15 mouse cellular contexts compared by ENCODE assay signal in genomic region chr19:53307219-53307618, GRCm38 (mm10). TPM values are rescaled to one million over a fixed set of nuclear protein-coding genes. Genes with fewer than 3 reads are reported as not detected.
DNase-seq lines count a peak whose midpoint lies in the region; ATAC-seq lines count a peak whose summit lies in the region.
"Had no signal": no experiment of that assay in that cellular context is flagged by ENCODE, and none has a peak within 500 bp of the region (broad histone marks: within the 10 kb centered on the region; RNA-seq: fewer than 3 reads in every experiment).

No protein-coding gene starts in this region.

- no peaks in the 10 kb centered on the region for H3K36me3 ChIP-seq in neural tube, embryonic 12.5 days
- no peaks in the 10 kb centered on the region for H3K36me3 ChIP-seq in midbrain, embryonic 11.5 days (ENCODE audit: control insufficient read depth, insufficient read depth, low read length)
- H3K36me3 ChIP-seq: liver, embryonic 13.5 days had no signal

- 43% methylated on average over 6 of the region's 6 CpGs for WGBS in neural tube, embryonic 12.5 days
- WGBS in midbrain, embryonic 11.5 days: 46% methylated on average over 6 of the region's 6 CpGs

- H3K27me3 ChIP-seq in neural tube, embryonic 12.5 days (replicated peaks): no peaks in the 10 kb centered on the region
- no peaks in the 10 kb centered on the region for H3K27me3 ChIP-seq in midbrain, embryonic 11.5 days (ENCODE audit: control insufficient read depth, insufficient read depth, low read length)

- ATAC-seq in neural tube, embryonic 12.5 days (ENCODE audit: low FRiP score, low read depth): no peak
- ATAC-seq in midbrain, embryonic 11.5 days (ENCODE audit: low FRiP score): no peak

- no peak overlapping the region for H3K27ac ChIP-seq in neural tube, embryonic 12.5 days
- H3K27ac ChIP-seq in midbrain, embryonic 11.5 days (ENCODE audit: low read depth, low read length): peak overlapping the region; percentile 25; the same call in 1 of the 2 replicates
- H3K27ac ChIP-seq: liver, embryonic 13.5 days had no signal

- H3K4me2 ChIP-seq in neural tube, embryonic 12.5 days (replicated peaks): 0 out of 2 replicates have a peak overlapping the region, but pooled peaks have one; percentile 12
- peak overlapping the region; percentile 12 for H3K4me2 ChIP-seq in midbrain, embryonic 11.5 days
- H3K4me2 ChIP-seq: liver, embryonic 13.5 days had no signal

- peaks cover 12% of the 10 kb centered on the region; the same call in 1 of the 2 replicates for H3K4me1 ChIP-seq in neural tube, embryonic 12.5 days
- H3K4me1 ChIP-seq in midbrain, embryonic 11.5 days (ENCODE audit: control insufficient read depth, insufficient read depth, low read length): peaks cover 9% of the 10 kb centered on the region

- H3K4me3 ChIP-seq in neural tube, embryonic 12.5 days: no peak overlapping the region
- no peak overlapping the region for H3K4me3 ChIP-seq in midbrain, embryonic 11.5 days (ENCODE audit: low read depth, low read length)
- H3K4me3 ChIP-seq: liver, embryonic 13.5 days had no signal

- H3K9ac ChIP-seq in neural tube, embryonic 12.5 days: no peak overlapping the region
- H3K9ac ChIP-seq in midbrain, embryonic 11.5 days (ENCODE audit: low read length): 0 out of 2 replicates have a peak overlapping the region, but pooled peaks have one; percentile 20
- H3K9ac ChIP-seq: liver, embryonic 13.5 days had no signal

- H3K9me3 ChIP-seq in neural tube, embryonic 12.5 days: no peaks in the 10 kb centered on the region
- H3K9me3 ChIP-seq in midbrain, embryonic 11.5 days (ENCODE audit: control insufficient read depth, low read length): no peaks in the 10 kb centered on the region
- H3K9me3 ChIP-seq: liver, embryonic 13.5 days had no signal

- peak; percentile 15 for DNase-seq in cerebellum, adult 9-10 months
- no peak for DNase-seq in cerebellum, postnatal 36 days
- no peak for DNase-seq in neural tube, embryonic 10.5 days (ENCODE audit: extremely low spot score, low spot score)
- no peak for DNase-seq in midbrain, embryonic 11.5 days (ENCODE audit: low spot score, missing footprints)
- DNase-seq in B cell, adult 2 months: no peak
- DNase-seq in lung, postnatal 4 days: no peak
- DNase-seq in right cerebral cortex, adult 2 months (ENCODE audit: low spot score in 2 of 2): no peak
- DNase-seq: cerebellum, adult 11 months; heart, adult 18-20 months; heart, postnatal 36 days; kidney, adult 2 months; liver, embryonic 13.5 days; lung, postnatal 14 days; right cerebral cortex, postnatal 25 days had no signal

RNA-seq across cellular contexts. Expression of gene Mxi1, which starts 3.1 kb away (rescaled TPM):
- polyA plus RNA-seq in neural tube, embryonic 12.5 days (2016; fragmentation: Nextera tagmentation; extraction: Ambion mirVana): 67.6 and 74.8 TPM in 2 replicates
- polyA plus RNA-seq in midbrain, embryonic 11.5 days (2014; fragmentation: Nextera tagmentation; extraction: Ambion mirVana): 59.0 and 59.1 TPM in 2 replicates
